Mouse (Mus musculus): ENCODE results near the gene Epc2.

DNA sequence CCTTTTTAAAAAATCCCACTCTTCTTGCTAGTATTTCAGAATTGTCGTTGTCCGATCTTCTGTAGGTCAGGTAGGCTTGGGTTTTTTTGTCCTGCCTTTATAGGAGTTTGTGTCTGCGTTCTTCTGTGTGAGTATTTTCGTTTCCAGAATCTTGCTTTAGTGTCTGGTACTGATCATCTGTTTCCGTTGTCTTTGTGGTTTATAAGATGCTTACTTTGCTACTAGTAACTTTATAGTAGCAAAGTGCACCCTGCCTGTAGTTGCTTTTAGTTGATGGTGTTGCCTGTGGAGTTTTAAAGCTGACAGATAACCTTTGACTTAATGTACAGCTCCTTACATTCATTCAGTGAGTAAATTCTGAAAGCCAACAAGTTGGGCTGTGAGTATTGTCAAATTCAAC, 32.1 kb downstream of the Epc2 start:
- TF ChIP-seq CTCF (conservative IDR thresholded peaks at IDR 0.05; ENCODE audit: low read length), result no peak
- no peak for TF ChIP-seq NANOG (IDR thresholded peaks at IDR 0.05; ENCODE audit: borderline replicate concordance, low read length)
- TF ChIP-seq POU5F1 (IDR thresholded peaks at IDR 0.05; ENCODE audit: borderline replicate concordance, low read length), result no peak

All from E14TG2a.4 (cell line).